Mouse (Mus musculus): ENCODE measurements around the gene Tomm40l. TPM values are rescaled to one million over a fixed set of nuclear protein-coding genes. Genes with fewer than 3 reads are reported as not detected.
A peak's percentile ranks its signal among the peaks of the same experiment; 100 is the strongest.

Gene Tomm40l
- polyA plus RNA-seq (2014; fragmentation: Nextera tagmentation; extraction: Ambion mirVana) = 27.2 and 31.5 TPM in 2 replicates

GRCm38 (mm10) chr1:171222238-171223155 lies at the start of gene Tomm40l:
Gene Tomm40l, minus strand, starts transcription at chr1:171222514.
- Histone ChIP-seq H3K9me3 (ENCODE audit: control insufficient read depth, low read length) (no peaks in the 10 kb centered on the region), H3K9ac (ENCODE audit: low read length) (peak within 1 kb of the TSS; percentile 45), H3K4me1 (replicated peaks; ENCODE audit: control insufficient read depth, insufficient read depth, low read length) (peaks cover 10% of the 10 kb centered on the region), H3K27me3 (replicated peaks; ENCODE audit: control insufficient read depth, insufficient read depth, low read length) (no peaks in the 10 kb centered on the region), H3K4me3 (ENCODE audit: low read depth, low read length) (peak within 1 kb of the TSS; percentile 70), H3K4me2 (ENCODE audit: low read length) (peak within 1 kb of the TSS; percentile 93), H3K27ac (ENCODE audit: low read depth) (peak within 1 kb of the TSS; percentile 67), H3K36me3 (ENCODE audit: control insufficient read depth, insufficient read depth, low read length) (peaks cover 17% of the 10 kb centered on the region)
- DNase-seq (ENCODE audit: low spot score) (peak; percentile 88), ATAC-seq (replicated peaks; ENCODE audit: low FRiP score, low TSS enrichment, low read depth) (peak; percentile 97)
- 1% methylated on average over 28 of the region's 28 CpGs for WGBS

- Histone ChIP-seq H3K27me3 (replicated peaks; ENCODE audit: control insufficient read depth, insufficient read depth, low read length) (no peaks in the 10 kb centered on the region), H3K4me2 (ENCODE audit: low read length) (no peak overlapping the region), H3K27ac (ENCODE audit: low read depth) (no peak overlapping the region), H3K9ac (ENCODE audit: low read length) (no peak overlapping the region), H3K9me3 (ENCODE audit: control insufficient read depth, low read length) (no peaks in the 10 kb centered on the region), H3K4me1 (replicated peaks; ENCODE audit: control insufficient read depth, insufficient read depth, low read length) (peaks cover 7% of the 10 kb centered on the region), H3K4me3 (ENCODE audit: low read depth, low read length) (no peak overlapping the region), H3K36me3 (ENCODE audit: control insufficient read depth, insufficient read depth, low read length) (peaks cover 52% of the 10 kb centered on the region)
- DNase-seq (ENCODE audit: low spot score) (no peak), ATAC-seq (replicated peaks; ENCODE audit: low FRiP score, low TSS enrichment, low read depth) (no peak)
- 93% methylated on average over 3 of the region's 3 CpGs for WGBS
Observed at GRCm38 (mm10) chr1:171272086-171272485, 49.8 kb upstream of the Tomm40l start.

- H3K4me3 ChIP-seq (ENCODE audit: low read depth, low read length) = no peak overlapping the region
- no peak for ATAC-seq (replicated peaks; ENCODE audit: low FRiP score, low TSS enrichment, low read depth)
- H3K9ac ChIP-seq (ENCODE audit: low read length) = no peak overlapping the region
- H3K4me1 ChIP-seq (replicated peaks; ENCODE audit: control insufficient read depth, insufficient read depth, low read length) = peaks cover 7% of the 10 kb centered on the region
- WGBS = 72% methylated on average over 10 of the region's 10 CpGs
- no peak overlapping the region for H3K4me2 ChIP-seq (ENCODE audit: low read length)
- H3K27ac ChIP-seq (ENCODE audit: low read depth) = no peak overlapping the region
- no peaks in the 10 kb centered on the region for H3K27me3 ChIP-seq (replicated peaks; ENCODE audit: control insufficient read depth, insufficient read depth, low read length)
- peaks cover 47% of the 10 kb centered on the region for H3K36me3 ChIP-seq (ENCODE audit: control insufficient read depth, insufficient read depth, low read length)
- DNase-seq (ENCODE audit: low spot score) = no peak
- no peaks in the 10 kb centered on the region for H3K9me3 ChIP-seq (ENCODE audit: control insufficient read depth, low read length)
Observed at GRCm38 (mm10) chr1:171271622-171272021, 49.3 kb upstream of the Tomm40l start.

DNA sequence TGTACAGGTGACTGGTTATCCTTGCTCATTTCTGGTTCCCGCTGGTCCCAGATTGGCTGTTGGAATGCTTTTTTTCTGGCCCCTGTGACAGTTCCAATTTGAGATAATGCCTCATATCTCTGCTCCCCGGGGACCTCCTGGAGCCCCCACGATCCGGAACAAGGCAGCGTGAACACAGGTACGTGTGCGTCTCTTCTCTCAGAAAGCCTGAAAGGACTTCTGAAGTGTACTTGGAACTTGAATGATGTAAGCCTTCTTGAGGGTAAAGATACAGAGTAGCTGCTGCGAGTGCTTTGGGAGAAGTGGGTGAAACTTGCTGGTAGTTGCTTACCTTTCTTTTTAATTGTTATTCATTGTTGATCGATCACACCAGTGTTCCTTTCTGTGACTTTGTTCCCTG lies 48.9 kb upstream of the Tomm40l start:
- 47% methylated on average over 9 of the region's 9 CpGs for WGBS
- DNase-seq (ENCODE audit: low spot score) (no peak), ATAC-seq (replicated peaks; ENCODE audit: low FRiP score, low TSS enrichment, low read depth) (no peak)
- H3K4me2 ChIP-seq (ENCODE audit: low read length) = peak overlapping the region; percentile 67
- no peaks in the 10 kb centered on the region for H3K9me3 ChIP-seq (ENCODE audit: control insufficient read depth, low read length)
- no peaks in the 10 kb centered on the region for H3K27me3 ChIP-seq (replicated peaks; ENCODE audit: control insufficient read depth, insufficient read depth, low read length)
- peaks cover 7% of the 10 kb centered on the region for H3K4me1 ChIP-seq (replicated peaks; ENCODE audit: control insufficient read depth, insufficient read depth, low read length)
- H3K4me3 ChIP-seq (ENCODE audit: low read depth, low read length) = peak overlapping the region; percentile 76
- H3K9ac ChIP-seq (ENCODE audit: low read length) = peak overlapping the region; percentile 58; the same call in 1 of the 2 replicates
- H3K27ac ChIP-seq (ENCODE audit: low read depth) = no peak overlapping the region
- peaks cover 43% of the 10 kb centered on the region for H3K36me3 ChIP-seq (ENCODE audit: control insufficient read depth, insufficient read depth, low read length)

- DNase-seq (ENCODE audit: low spot score) = no peak
- peak; percentile 82 for ATAC-seq (replicated peaks; ENCODE audit: low FRiP score, low TSS enrichment, low read depth)
- peak overlapping the region; percentile 58 for H3K9ac ChIP-seq (ENCODE audit: low read length)
- H3K27ac ChIP-seq (ENCODE audit: low read depth) = 0 out of 2 replicates have a peak overlapping the region, but pooled peaks have one; percentile 12
- H3K4me2 ChIP-seq (ENCODE audit: low read length) = peak overlapping the region; percentile 67
- H3K36me3 ChIP-seq (ENCODE audit: control insufficient read depth, insufficient read depth, low read length) = peaks cover 37% of the 10 kb centered on the region
- no peaks in the 10 kb centered on the region for H3K27me3 ChIP-seq (replicated peaks; ENCODE audit: control insufficient read depth, insufficient read depth, low read length)
- H3K9me3 ChIP-seq (ENCODE audit: control insufficient read depth, low read length) = no peaks in the 10 kb centered on the region
- WGBS = 0% methylated on average over 19 of the region's 19 CpGs
- H3K4me1 ChIP-seq (replicated peaks; ENCODE audit: control insufficient read depth, insufficient read depth, low read length) = peaks cover 7% of the 10 kb centered on the region
- H3K4me3 ChIP-seq (ENCODE audit: low read depth, low read length) = peak overlapping the region; percentile 76
Observed at GRCm38 (mm10) chr1:171270573-171270900, 48.2 kb upstream of the Tomm40l start.

GRCm38 (mm10) chr1:171269848-171270572 lies 47.7 kb upstream of the Tomm40l start, which contains the start of gene B4galt3:
Gene B4galt3, plus strand, starts transcription at chr1:171270328.
- Histone ChIP-seq H3K4me1 (replicated peaks; ENCODE audit: control insufficient read depth, insufficient read depth, low read length) (peaks cover 7% of the 10 kb centered on the region), H3K4me2 (ENCODE audit: low read length) (peak within 1 kb of the TSS; percentile 67), H3K36me3 (ENCODE audit: control insufficient read depth, insufficient read depth, low read length) (peaks cover 31% of the 10 kb centered on the region), H3K4me3 (ENCODE audit: low read depth, low read length) (peak within 1 kb of the TSS; percentile 76), H3K27ac (ENCODE audit: low read depth) (peak within 1 kb of the TSS; percentile 12; the same call in 1 of the 2 replicates), H3K9me3 (ENCODE audit: control insufficient read depth, low read length) (no peaks in the 10 kb centered on the region), H3K27me3 (replicated peaks; ENCODE audit: control insufficient read depth, insufficient read depth, low read length) (no peaks in the 10 kb centered on the region), H3K9ac (ENCODE audit: low read length) (peak within 1 kb of the TSS; percentile 58)
- WGBS = 3% methylated on average over 36 of the region's 36 CpGs
- ATAC-seq (replicated peaks; ENCODE audit: low FRiP score, low TSS enrichment, low read depth) (peak; percentile 96), DNase-seq (ENCODE audit: low spot score) (peak; percentile 99)

DNA sequence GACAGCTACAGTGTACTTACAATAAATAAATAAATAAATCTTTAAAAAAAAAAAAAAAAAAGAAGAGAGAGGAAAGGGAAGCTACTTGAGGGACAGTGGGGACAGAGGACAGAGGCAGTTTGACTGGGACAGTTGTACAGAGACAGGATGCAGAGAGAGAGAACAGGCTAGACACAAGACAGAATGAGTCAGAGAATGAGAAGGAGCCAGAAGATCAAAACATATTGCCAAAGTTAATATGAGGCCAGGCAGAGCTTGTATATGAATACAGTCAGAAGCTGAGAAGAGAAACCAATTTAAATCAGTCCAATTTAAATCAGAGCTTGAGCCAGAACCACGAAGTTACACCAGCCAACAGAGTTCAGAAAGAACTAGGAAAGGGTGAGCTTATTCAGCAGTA lies 46.0 kb upstream of the Tomm40l start:
- 53% methylated on average over 1 of the region's 1 CpGs for WGBS
- H3K4me3 ChIP-seq (ENCODE audit: low read depth, low read length) = no peak overlapping the region
- H3K27ac ChIP-seq (ENCODE audit: low read depth) = no peak overlapping the region
- ATAC-seq (replicated peaks; ENCODE audit: low FRiP score, low TSS enrichment, low read depth) (no peak), DNase-seq (ENCODE audit: low spot score) (no peak)
- H3K4me1 ChIP-seq (replicated peaks; ENCODE audit: control insufficient read depth, insufficient read depth, low read length) = peaks cover 7% of the 10 kb centered on the region
- no peak overlapping the region for H3K4me2 ChIP-seq (ENCODE audit: low read length)
- H3K9ac ChIP-seq (ENCODE audit: low read length) = no peak overlapping the region
- H3K36me3 ChIP-seq (ENCODE audit: control insufficient read depth, insufficient read depth, low read length) = peaks cover 15% of the 10 kb centered on the region
- H3K9me3 ChIP-seq (ENCODE audit: control insufficient read depth, low read length) = no peaks in the 10 kb centered on the region
- no peaks in the 10 kb centered on the region for H3K27me3 ChIP-seq (replicated peaks; ENCODE audit: control insufficient read depth, insufficient read depth, low read length)

DNA sequence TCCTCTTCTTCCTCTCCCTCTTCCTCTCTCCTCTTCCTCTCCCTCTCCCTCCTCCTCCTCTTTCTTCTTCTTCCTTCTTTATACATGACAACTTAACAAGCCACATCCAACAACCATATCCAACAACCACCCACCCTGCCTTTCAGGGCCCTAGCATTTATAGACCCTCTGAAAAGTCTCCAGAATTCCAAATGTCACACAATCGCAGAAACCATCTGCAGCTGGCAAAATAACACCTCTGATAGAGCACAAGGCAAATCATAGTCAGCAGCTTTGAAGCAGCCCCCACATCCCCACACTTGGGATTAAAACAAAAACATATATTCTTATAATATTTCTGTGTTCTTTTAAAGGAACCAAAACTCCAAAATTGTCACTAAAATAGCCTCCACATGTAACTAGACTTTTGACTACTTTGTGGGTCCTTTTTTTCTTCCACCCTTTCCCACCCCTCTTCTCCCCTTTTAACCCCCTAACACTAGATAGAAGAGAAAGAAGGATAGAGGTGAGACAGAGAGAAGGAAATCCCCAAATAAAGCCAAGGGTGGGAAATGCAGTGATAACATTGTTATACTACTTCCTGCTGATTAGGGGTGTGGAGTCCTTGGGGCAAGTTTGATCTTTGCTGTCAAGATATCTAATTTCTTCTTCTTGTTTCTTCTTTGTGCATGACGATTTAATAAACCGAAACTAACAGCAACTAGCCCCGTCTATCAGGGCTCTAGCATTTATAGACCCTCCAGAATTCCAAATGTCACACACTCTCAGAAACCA lies 43.8 kb upstream of the Tomm40l start:
- no peaks in the 10 kb centered on the region for H3K9me3 ChIP-seq (ENCODE audit: control insufficient read depth, low read length)
- H3K4me1 ChIP-seq (replicated peaks; ENCODE audit: control insufficient read depth, insufficient read depth, low read length) = peaks cover 13% of the 10 kb centered on the region
- DNase-seq (ENCODE audit: low spot score) (no peak), ATAC-seq (replicated peaks; ENCODE audit: low FRiP score, low TSS enrichment, low read depth) (no peak)
- no peaks in the 10 kb centered on the region for H3K36me3 ChIP-seq (ENCODE audit: control insufficient read depth, insufficient read depth, low read length)
- no peak overlapping the region for H3K4me3 ChIP-seq (ENCODE audit: low read depth, low read length)
- 53% methylated on average over 4 of the region's 4 CpGs for WGBS
- no peaks in the 10 kb centered on the region for H3K27me3 ChIP-seq (replicated peaks; ENCODE audit: control insufficient read depth, insufficient read depth, low read length)
- no peak overlapping the region for H3K27ac ChIP-seq (ENCODE audit: low read depth)
- H3K4me2 ChIP-seq (ENCODE audit: low read length) = no peak overlapping the region
- no peak overlapping the region for H3K9ac ChIP-seq (ENCODE audit: low read length)
